In the genomic region with DNA sequence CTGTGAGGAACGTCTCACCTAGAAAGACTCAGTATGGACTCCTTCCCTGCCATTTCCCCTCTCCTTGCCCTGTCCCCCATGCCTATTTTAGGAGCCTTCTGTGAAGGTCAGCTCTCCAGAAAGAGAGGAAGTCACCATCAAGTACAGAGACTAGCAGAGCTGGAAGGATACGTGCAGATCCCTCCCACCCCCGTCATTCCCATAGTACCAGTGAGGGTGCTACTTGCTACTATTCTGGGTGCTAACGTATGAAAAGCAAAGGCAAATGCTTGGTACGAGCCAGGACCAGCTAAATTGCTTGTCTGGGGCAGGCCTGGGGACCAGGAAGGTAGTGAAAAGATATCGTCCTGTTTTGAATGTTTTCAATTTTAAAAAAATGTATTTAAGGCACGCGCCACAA, we compare ENCODE assay signal across 30 mouse cellular contexts. TPM values are rescaled to one million over a fixed set of nuclear protein-coding genes. Genes with fewer than 3 reads are reported as not detected.
"Had no signal": no experiment of that assay in that cellular context is flagged by ENCODE, and none has a peak within 500 bp of the region (broad histone marks: within the 10 kb centered on the region; RNA-seq: fewer than 3 reads in every experiment).

No protein-coding gene starts in this region.

- H3K9ac ChIP-seq: embryonic facial prominence, embryonic 12.5 days; embryonic facial prominence, embryonic 13.5 days; embryonic facial prominence, embryonic 15.5 days; forebrain, embryonic 12.5 days; forebrain, embryonic 13.5 days; forebrain, embryonic 15.5 days; forebrain, postnatal 0 days; heart, embryonic 12.5 days had no signal

- H3K4me2 ChIP-seq: embryonic facial prominence, embryonic 12.5 days; embryonic facial prominence, embryonic 13.5 days; embryonic facial prominence, embryonic 15.5 days; forebrain, embryonic 12.5 days; forebrain, embryonic 13.5 days; forebrain, embryonic 15.5 days; heart, embryonic 11.5 days; heart, embryonic 12.5 days had no signal

- DNase-seq: cerebellum, adult 2 months; cerebellum, adult 8-10 months; cerebellum, adult 9-10 months; cerebellum, adult 9-11 months; cerebellum, postnatal 10 days; cerebellum, postnatal 14 days; cerebellum, postnatal 25 days; cerebellum, postnatal 36 days; embryo, embryonic 11 days; forebrain, postnatal 0 days; gastrocnemius, adult 2 months; gastrocnemius, postnatal 10 days; gastrocnemius, postnatal 25 days; gastrocnemius, postnatal 36 days; heart, adult 18-20 months had no signal

- H3K36me3 ChIP-seq: embryonic facial prominence, embryonic 10.5 days; embryonic facial prominence, embryonic 12.5 days; embryonic facial prominence, embryonic 13.5 days; embryonic facial prominence, embryonic 15.5 days; forebrain, embryonic 10.5 days; forebrain, embryonic 12.5 days; forebrain, embryonic 15.5 days had no signal

- H3K27ac ChIP-seq: embryonic facial prominence, embryonic 10.5 days; embryonic facial prominence, embryonic 12.5 days; embryonic facial prominence, embryonic 13.5 days; embryonic facial prominence, embryonic 15.5 days; forebrain, embryonic 10.5 days; forebrain, embryonic 12.5 days; forebrain, embryonic 13.5 days; forebrain, embryonic 15.5 days; gastrocnemius, adult 2 months had no signal

- H3K4me1 ChIP-seq: forebrain, embryonic 13.5 days; forebrain, embryonic 15.5 days had no signal

- H3K27me3 ChIP-seq: embryonic facial prominence, embryonic 12.5 days; embryonic facial prominence, embryonic 13.5 days; embryonic facial prominence, embryonic 15.5 days; forebrain, embryonic 12.5 days; forebrain, embryonic 13.5 days; forebrain, embryonic 15.5 days; heart, embryonic 12.5 days had no signal

- ATAC-seq: forebrain, embryonic 13.5 days; forebrain, embryonic 14.5 days; forebrain, embryonic 15.5 days; forebrain, embryonic 16.5 days; forebrain, postnatal 0 days had no signal

- H3K4me3 ChIP-seq: embryonic facial prominence, embryonic 10.5 days; embryonic facial prominence, embryonic 12.5 days; embryonic facial prominence, embryonic 13.5 days; embryonic facial prominence, embryonic 15.5 days; erythroblast, embryonic 14.5 days; forebrain, embryonic 10.5 days; forebrain, embryonic 12.5 days; forebrain, embryonic 13.5 days; forebrain, embryonic 15.5 days; gastrocnemius, adult 2 months; heart, embryonic 12.5 days had no signal

- H3K9me3 ChIP-seq: embryonic facial prominence, embryonic 10.5 days; embryonic facial prominence, embryonic 12.5 days; embryonic facial prominence, embryonic 13.5 days; embryonic facial prominence, embryonic 15.5 days; forebrain, embryonic 10.5 days; forebrain, embryonic 12.5 days; forebrain, embryonic 13.5 days; forebrain, embryonic 15.5 days; heart, embryonic 12.5 days had no signal

RNA-seq across cellular contexts. Expression of a gene that starts 21.9 kb away (rescaled TPM):
- total RNA-seq: common myeloid progenitor, adult 5-6 weeks; granulocyte monocyte progenitor cell, adult 5-6 weeks had no signal
- polyA plus RNA-seq: erythroblast, embryonic 14.5 days; forebrain, embryonic 16.5 days had no signal
